Mouse (Mus musculus) G1E (cell line): Measurements from ENCODE around the gene Klk8.

Experiments
- CTCF ChIP-seq: IDR thresholded peaks from 2 replicates; pipeline ENCODE4 v1.5.1; 2012; ENCODE audit warnings: low read depth, low read length, inconsistent platforms, mixed read lengths
- GATA2 ChIP-seq: IDR thresholded peaks from 2 replicates; pipeline ENCODE4 v1.6.1; 2012; ENCODE audit warnings: low read depth, low read length, inconsistent platforms, borderline replicate concordance
- POLR2AphosphoS5 ChIP-seq: IDR thresholded peaks from 2 replicates; pipeline ENCODE4 v1.6.1; 2012; ENCODE audit warnings: low read depth, low read length, inconsistent platforms; ENCODE audit not compliant: insufficient replicate concordance

DNA sequence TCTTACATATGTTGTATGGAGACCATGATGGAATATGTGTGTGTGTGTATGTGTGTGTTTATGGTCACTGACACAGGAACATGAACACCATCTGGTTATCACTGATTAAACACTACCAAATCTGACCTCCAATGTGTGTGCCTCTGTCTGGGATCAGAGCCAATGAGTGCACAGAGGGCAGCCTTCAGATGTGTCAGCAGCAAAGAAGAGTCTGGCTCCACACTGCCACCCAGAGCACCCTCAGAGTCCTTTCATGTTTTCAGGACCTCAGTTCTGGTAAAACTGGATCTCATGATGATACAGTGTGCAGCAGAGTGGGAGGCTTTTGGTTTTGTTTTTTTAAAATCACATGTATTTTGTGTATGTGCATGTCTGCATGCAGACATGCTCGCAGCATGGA lies 12.1 kb upstream of the Klk8 start:
- TF ChIP-seq CTCF (no peak), GATA2 (no peak), POLR2AphosphoS5 (no peak)
